Mouse (Mus musculus) left cerebral cortex, postnatal 36 days (tissue): ENCODE data around the gene St7l. TPM values are rescaled to one million over a fixed set of nuclear protein-coding genes. Genes with fewer than 3 reads are reported as not detected.

Experiments used
- DNase-seq, 2 experiments: peaks; one replicate each; pipeline ENCODE4 v3.0.0; 2021 to 2022; ENCODE audit warnings: low spot score in 2 of 2, mixed read lengths in 1 of 2
- intact Hi-C: fragments of 180-260 bp; cut with DNase I; formaldehyde crosslinking; loops from one replicate; pipeline ENCODE4 v1.15.1; 2025
- total RNA-seq, 2 experiments: library from RNA; stranded (reverse); gene quantifications; 2 replicates each; pipeline ENCODE4 v1.2.3; 2021

Gene St7l
- total RNA-seq, 2 experiments from 2014 or later = 33.9 to 38.2 TPM

- intact Hi-C loops = loop anchor here (10.0 kb wide), 1 partner anchor 155 kb away; no protein-coding TSS in a partner anchor
- DNase-seq = no peak
These were observed 5.8 kb downstream of the St7l start for GRCm38 (mm10) chr3:104869611-104870010.

- no peak for DNase-seq
- intact Hi-C loops = no loop called here
These were observed 24.8 kb downstream of the St7l start for GRCm38 (mm10) chr3:104888585-104888984.

GRCm38 (mm10) chr3:104896141-104896540 is 32.3 kb downstream of the St7l start:
- intact Hi-C loops = no loop called here
- DNase-seq = no peak

GRCm38 (mm10) chr3:104901154-104901553 is 37.3 kb downstream of the St7l start:
- DNase-seq = no peak
- intact Hi-C loops = no loop called here

- intact Hi-C loops = no loop called here
- DNase-seq = peak; percentile 16 to 20
These were observed 41.6 kb downstream of the St7l start for GRCm38 (mm10) chr3:104905389-104905788.

GRCm38 (mm10) chr3:104906007-104906406 is 42.2 kb downstream of the St7l start:
- intact Hi-C loops = no loop called here
- peak; percentile 13 to 18 for DNase-seq

- DNase-seq = no peak
- intact Hi-C loops = no loop called here
These were observed 45.4 kb downstream of the St7l start for GRCm38 (mm10) chr3:104909195-104909594.

- intact Hi-C loops = no loop called here
- DNase-seq = no peak
These were observed 51.2 kb downstream of the St7l start for GRCm38 (mm10) chr3:104914986-104915385.

- intact Hi-C loops = no loop called here
- DNase-seq = no peak
These were observed 65.6 kb downstream of the St7l start for GRCm38 (mm10) chr3:104929385-104929784.

GRCm38 (mm10) chr3:104937728-104938305 is 74.0 kb downstream of the St7l start:
- DNase-seq = no peak
- intact Hi-C loops = no loop called here

- intact Hi-C loops = no loop called here
- DNase-seq = no peak
These were observed 74.5 kb downstream of the St7l start for GRCm38 (mm10) chr3:104938327-104938726.

GRCm38 (mm10) chr3:104940691-104941090 is 76.9 kb downstream of the St7l start:
- no peak for DNase-seq
- intact Hi-C loops = no loop called here

- no peak for DNase-seq
- intact Hi-C loops = no loop called here
These were observed 78.9 kb downstream of the St7l start for GRCm38 (mm10) chr3:104942682-104943081.

- intact Hi-C loops = no loop called here
- DNase-seq = no peak
These were observed 79.5 kb downstream of the St7l start for GRCm38 (mm10) chr3:104943333-104943732.

- DNase-seq = no peak
- intact Hi-C loops = no loop called here
These were observed 81.1 kb downstream of the St7l start for GRCm38 (mm10) chr3:104944894-104945293.

- no peak for DNase-seq
- intact Hi-C loops = no loop called here
These were observed 87.1 kb downstream of the St7l start for GRCm38 (mm10) chr3:104950926-104951325.

GRCm38 (mm10) chr3:104952891-104953670 is 89.3 kb downstream of the St7l start:
- intact Hi-C loops = no loop called here
- DNase-seq = no peak

GRCm38 (mm10) chr3:104954137-104954536 is 90.3 kb downstream of the St7l start:
- intact Hi-C loops = no loop called here
- no peak for DNase-seq

- intact Hi-C loops = no loop called here
- DNase-seq = no peak
These were observed 90.7 kb downstream of the St7l start for GRCm38 (mm10) chr3:104954551-104954950.

GRCm38 (mm10) chr3:104956131-104956581 is 92.4 kb downstream of the St7l start:
- no peak for DNase-seq
- intact Hi-C loops = no loop called here
